Mouse (Mus musculus) forebrain, embryonic 16.5 days (tissue): ENCODE measurements around the gene 4931409K22Rik. TPM values are rescaled to one million over a fixed set of nuclear protein-coding genes. Genes with fewer than 3 reads are reported as not detected.

Source experiments
- ATAC-seq: fragments of 200-750 bp; cut with Nextera tagmentation; 2 replicates; pipeline ENCODE4 v1.8.0; 2017; ENCODE audit warnings: mild to moderate bottlenecking, moderate library complexity
- H3K27ac ChIP-seq: fragments of 300-500 bp; sonication (generic); 2 replicates; pipeline ENCODE4 v1.5.1; 2014; ENCODE audit warnings: low read length, control low read depth
- H3K27me3 ChIP-seq: fragments of 300-500 bp; sonication (generic); replicated peaks from 2 replicates; pipeline ENCODE4 v1.6.1; 2014; ENCODE audit warnings: low read length; ENCODE audit not compliant: control insufficient read depth, insufficient read depth
- H3K36me3 ChIP-seq: fragments of 300-500 bp; sonication (generic); 2 replicates; pipeline ENCODE4 v1.6.1; 2014; ENCODE audit not compliant: control insufficient read depth, insufficient read depth
- H3K4me1 ChIP-seq: fragments of 300-500 bp; sonication (generic); replicated peaks from 2 replicates; pipeline ENCODE4 v1.6.1; 2014; ENCODE audit warnings: low read length; ENCODE audit not compliant: control insufficient read depth, insufficient read depth
- H3K4me2 ChIP-seq: fragments of 300-500 bp; sonication (generic); 2 replicates; pipeline ENCODE4 v1.6.1; 2014; ENCODE audit warnings: mild to moderate bottlenecking, low read length, control low read depth
- H3K4me3 ChIP-seq: fragments of 300-500 bp; sonication (generic); replicated peaks from 2 replicates; pipeline ENCODE4 v1.5.1; 2014; ENCODE audit warnings: mild to moderate bottlenecking, low read length, control low read depth
- H3K9ac ChIP-seq: fragments of 300-500 bp; sonication (generic); replicated peaks from 2 replicates; pipeline ENCODE4 v1.6.1; 2014; ENCODE audit warnings: low read depth, low read length, control low read depth
- H3K9me3 ChIP-seq: fragments of 300-500 bp; sonication (generic); 2 replicates; pipeline ENCODE4 v1.6.1; 2016; ENCODE audit warnings: low read length; ENCODE audit not compliant: control insufficient read depth
- WGBS: fragments of 180-500 bp; shearing (Covaris S2); extraction: QIAGEN DNeasy Blood & Tissue Kit; methylation state at CpG from one replicate; pipeline ENCODE4 v1.1.7; 2014; 5-methylcytosine and 5-hydroxymethylcytosine counted together
- microRNA counts: library from miRNA; unstranded; fragments of <30 nt; microRNA quantifications from one replicate; lab custom pipeline; 2016
- microRNA-seq: library from miRNA; unstranded; fragments of <30 nt; microRNA quantifications from one replicate; pipeline ENCODE4, GENCODE M21; 2017
- polyA plus RNA-seq: library from polyadenylated mRNA; unstranded; fragments of >200 nt; fragmentation: Nextera tagmentation; extraction: Ambion mirVana; gene quantifications from 2 replicates; pipeline ENCODE4 v1.2.1, GENCODE M21; 2015

The 4931409K22Rik gene
- polyA plus RNA-seq, 1 experiment from 2014 or later = 0.35 TPM

- Histone ChIP-seq H3K36me3 (peaks cover 15% of the 10 kb centered on the region), H3K9me3 (no peaks in the 10 kb centered on the region), H3K4me1 (peaks cover 43% of the 10 kb centered on the region), H3K4me3 (no peak overlapping the region), H3K4me2 (no peak overlapping the region), H3K9ac (no peak overlapping the region; the same call in 1 of the 2 replicates), H3K27ac (no peak overlapping the region; the same call in 1 of the 2 replicates), H3K27me3 (no peaks in the 10 kb centered on the region)
- WGBS = 16% methylated on average over 15 of the region's 15 CpGs
- peak; percentile 61 for ATAC-seq
These were observed 61.6 kb downstream of the 4931409K22Rik start for GRCm38 (mm10) chr5:24495019-24495418.

MicroRNAs within 50 kb of the gene (microRNA counts, 519-probe panel; counts per million panel counts)
- microRNA mmu-miR-671-3p (lab: Ali Mortazavi, UCI) = 1,972 counts per million, percentile 27 among the panel's probes with 10 or more counts
- not detected for microRNA mmu-miR-671-5p (lab: Ali Mortazavi, UCI)

Small RNA genes within 50 kb of the gene (microRNA-seq; reads per million reads assigned to microRNA genes)
- gene Mir671 = 414 reads per million, percentile 70 among the genes with 10 or more reads in this experiment

Other genes starting within 250 kb of the 4931409K22Rik start
- 4.7 and 6.2 TPM in 2 replicates for gene Kcnh2, start 205.2 kb downstream of the 4931409K22Rik start, polyA plus RNA-seq
- gene Nos3, start 192.0 kb downstream of the 4931409K22Rik start, polyA plus RNA-seq = 7.5 and 9.9 TPM in 2 replicates
- 1.8 and 1.9 TPM in 2 replicates for gene Atg9b, start 164.7 kb downstream of the 4931409K22Rik start, polyA plus RNA-seq
- 46.1 and 58.1 TPM in 2 replicates for gene Abcb8, start 163.1 kb downstream of the 4931409K22Rik start, polyA plus RNA-seq
- gene Asic3, start 143.4 kb downstream of the 4931409K22Rik start, polyA plus RNA-seq = 0.14 and 0.36 TPM in 2 replicates
- 106 and 127 TPM in 2 replicates for gene Cdk5, start 133.3 kb downstream of the 4931409K22Rik start, polyA plus RNA-seq
- 19.1 and 23.9 TPM in 2 replicates for gene Slc4a2, start 133.0 kb downstream of the 4931409K22Rik start, polyA plus RNA-seq
- gene Fastk, start 111.5 kb downstream of the 4931409K22Rik start, polyA plus RNA-seq = 92.2 and 96.3 TPM in 2 replicates
- gene Tmub1, start 109.0 kb downstream of the 4931409K22Rik start, polyA plus RNA-seq = 37.3 and 45.4 TPM in 2 replicates
- gene Agap3, start 104.6 kb downstream of the 4931409K22Rik start, polyA plus RNA-seq = 57.0 and 58.6 TPM in 2 replicates
- 0.45 and 1.3 TPM in 2 replicates for gene Gbx1, start 29.6 kb downstream of the 4931409K22Rik start, polyA plus RNA-seq
- gene Asb10, start 15.8 kb downstream of the 4931409K22Rik start, polyA plus RNA-seq = 0.09 and 0.11 TPM in 2 replicates
- 107 and 109 TPM in 2 replicates for gene Abcf2, start 20.7 kb upstream of the 4931409K22Rik start, polyA plus RNA-seq
- gene Chpf2, start 29.9 kb upstream of the 4931409K22Rik start, polyA plus RNA-seq = 20.5 and 20.8 TPM in 2 replicates
- 156 and 181 TPM in 2 replicates for gene Smarcd3, start 67.6 kb upstream of the 4931409K22Rik start, polyA plus RNA-seq
- gene Nub1, start 128.7 kb upstream of the 4931409K22Rik start, polyA plus RNA-seq = 70.0 and 71.2 TPM in 2 replicates
- 4.7 and 5.1 TPM in 2 replicates for gene Wdr86, start 173.9 kb upstream of the 4931409K22Rik start, polyA plus RNA-seq
- gene Crygn, start 201.2 kb upstream of the 4931409K22Rik start, polyA plus RNA-seq = 2.5 TPM in 1 of 2 replicates, not detected in the other